Mouse (Mus musculus) CH12.LX (cell line): Measurements from ENCODE around the gene Aunip. TPM values are rescaled to one million over a fixed set of nuclear protein-coding genes. Genes with fewer than 3 reads are reported as not detected.

Experiments used
- DNase-seq: peaks from one replicate; pipeline ENCODE4 v3.0.0-alpha.2; 2013; ENCODE audit errors: extremely low read depth
- H3K27ac ChIP-seq: 2 replicates; pipeline ENCODE4 v1.5.1; 2012; ENCODE audit warnings: low read depth, mild to moderate bottlenecking, control low read depth, moderate library complexity; ENCODE audit not compliant: insufficient read depth
- H3K27me3 ChIP-seq: replicated peaks from 2 replicates; pipeline ENCODE3; 2012; ENCODE audit warnings: inconsistent platforms
- H3K36me3 ChIP-seq, 2 experiments: replicated peaks in 1 of 2; 2 replicates each; pipeline versions ENCODE3 to v1.6.1; 2012; ENCODE audit warnings: inconsistent platforms in 1 of 2, low read length in 1 of 2, mild to moderate bottlenecking in 1 of 2, mixed read lengths in 1 of 2, moderate library complexity in 1 of 2; ENCODE audit not compliant: control insufficient read depth in 1 of 2, insufficient read depth in 1 of 2
- H3K4me1 ChIP-seq, 2 experiments: 2 replicates each; pipeline ENCODE4 v1.6.1; 2012; ENCODE audit warnings: inconsistent platforms in 1 of 2, moderate library complexity in 1 of 2; ENCODE audit not compliant: insufficient read depth in 2 of 2, control insufficient read depth in 1 of 2
- H3K4me2 ChIP-seq: 2 replicates; pipeline ENCODE4 v1.6.1; 2012; ENCODE audit warnings: low read depth, mild to moderate bottlenecking, control low read depth; ENCODE audit not compliant: poor library complexity, insufficient read depth, severe bottlenecking
- H3K4me3 ChIP-seq, 3 experiments: fragments of 150-350 bp in 1 of 3; sonication (generic) in 1 of 3; replicated peaks in 1 of 3; 2 replicates each; pipeline versions ENCODE3 to v1.5.1; 2011 to 2012; ENCODE audit warnings: low read depth in 2 of 3, low read length in 2 of 3, mild to moderate bottlenecking in 2 of 3, moderate library complexity in 2 of 3, control low read depth in 1 of 3, improper control_type of control experiment in 1 of 3, inconsistent platforms in 1 of 3, mixed read lengths in 1 of 3; ENCODE audit not compliant: poor library complexity in 1 of 3
- H3K79me2 ChIP-seq: replicated peaks from 2 replicates; pipeline ENCODE4 v1.6.1; 2012; ENCODE audit warnings: mild to moderate bottlenecking, moderate library complexity; ENCODE audit not compliant: control insufficient read depth, poor library complexity, insufficient read depth, severe bottlenecking; ENCODE audit errors: extremely low read depth
- H3K9ac ChIP-seq: 2 replicates; pipeline ENCODE4 v1.6.1; 2012; ENCODE audit warnings: low read depth, mild to moderate bottlenecking, control low read depth, moderate library complexity; ENCODE audit not compliant: insufficient read depth
- H3K9me3 ChIP-seq: replicated peaks from 2 replicates; pipeline ENCODE3; 2012; ENCODE audit warnings: low read length, inconsistent platforms, mixed read lengths
- BHLHE40 ChIP-seq: IDR thresholded peaks from 2 replicates; pipeline ENCODE4 v1.6.1; 2011; ENCODE audit warnings: mild to moderate bottlenecking, low read depth, low read length, improper control_type of control experiment
- CHD2 ChIP-seq: IDR thresholded peaks from 2 replicates; pipeline ENCODE4 v1.6.1; 2011; ENCODE audit warnings: low read length, improper control_type of control experiment
- E2F4 ChIP-seq: IDR thresholded peaks from 2 replicates; pipeline ENCODE4 v1.6.1; 2011; ENCODE audit warnings: low read depth, low read length, improper control_type of control experiment; ENCODE audit not compliant: insufficient replicate concordance
- ELF1 ChIP-seq: IDR thresholded peaks from 2 replicates; pipeline ENCODE4 v1.6.1; 2014; ENCODE audit warnings: low read depth, mild to moderate bottlenecking, inconsistent platforms, low read length, improper control_type of control experiment
- GABPA ChIP-seq: IDR thresholded peaks from 2 replicates; pipeline ENCODE4 v1.6.1; 2012; ENCODE audit warnings: low read depth, low read length, improper control_type of control experiment, inconsistent platforms; ENCODE audit not compliant: insufficient replicate concordance
- IRF4 ChIP-seq: IDR thresholded peaks from 2 replicates; pipeline ENCODE4 v1.6.1; 2014; ENCODE audit warnings: low read depth, mild to moderate bottlenecking, inconsistent platforms, low read length, improper control_type of control experiment
- MAFK ChIP-seq: IDR thresholded peaks from 2 replicates; pipeline ENCODE4 v1.6.1; 2011; ENCODE audit warnings: low read length, improper control_type of control experiment; ENCODE audit not compliant: insufficient replicate concordance
- MAZ ChIP-seq: IDR thresholded peaks from 2 replicates; pipeline ENCODE4 v1.6.1; 2012; ENCODE audit warnings: low read depth, mild to moderate bottlenecking, inconsistent platforms, low read length, improper control_type of control experiment, moderate library complexity
- MEF2A ChIP-seq: IDR thresholded peaks from 2 replicates; pipeline ENCODE4 v1.6.1; 2014; ENCODE audit warnings: low read depth, mild to moderate bottlenecking, inconsistent platforms, low read length, improper control_type of control experiment, borderline replicate concordance
- NELFE ChIP-seq: IDR thresholded peaks from 2 replicates; pipeline ENCODE4 v1.6.1; 2011; ENCODE audit warnings: low read depth, low read length, improper control_type of control experiment
- PAX5 ChIP-seq: IDR thresholded peaks from 2 replicates; pipeline ENCODE4 v1.6.1; 2012; ENCODE audit warnings: low read length, inconsistent platforms, mixed read lengths
- RAD21 ChIP-seq: IDR thresholded peaks from 2 replicates; pipeline ENCODE4 v1.6.1; 2011; ENCODE audit warnings: low read depth, mild to moderate bottlenecking, low read length, improper control_type of control experiment, moderate library complexity
- SMC3 ChIP-seq: IDR thresholded peaks from 2 replicates; pipeline ENCODE4 v1.6.1; 2011; ENCODE audit warnings: low read depth, low read length, improper control_type of control experiment
- TBP ChIP-seq: conservative IDR thresholded peaks from 2 replicates; pipeline ENCODE4 v1.6.1; 2011; ENCODE audit warnings: low read depth, low read length, improper control_type of control experiment
- UBTF ChIP-seq: IDR thresholded peaks from 2 replicates; pipeline ENCODE4 v1.6.1; 2012; ENCODE audit warnings: low read depth, mild to moderate bottlenecking, inconsistent platforms, low read length, improper control_type of control experiment, moderate library complexity
- USF2 ChIP-seq: conservative IDR thresholded peaks from 2 replicates; pipeline ENCODE4 v1.6.1; 2011; ENCODE audit warnings: low read depth, low read length, improper control_type of control experiment
- ZC3H11A ChIP-seq: IDR thresholded peaks from 2 replicates; pipeline ENCODE4 v1.6.1; 2012; ENCODE audit warnings: low read depth, mild to moderate bottlenecking, inconsistent platforms, low read length, improper control_type of control experiment
- dilution Hi-C: fragments of 300-500 bp; cut with MboI; formaldehyde crosslinking; loops from 2 replicates; pipeline ENCODE4 v1.14.3; 2020; ENCODE audit warnings: low sequenced_read_pairs; ENCODE audit not compliant: extremely low pct_unique_long_range_greater_than_20kb, extremely low pct_ligation_motif_present
- in situ Hi-C: fragments of 300-500 bp; cut with MboI; formaldehyde crosslinking; loops from 3 replicates; pipeline ENCODE4 v1.14.3; 2019; ENCODE audit warnings: low sequenced_read_pairs, low pct_ligation_motif_present, low pct_unique_long_range_greater_than_20kb, mixed read lengths
- polyA plus RNA-seq: library from polyadenylated mRNA; unstranded; fragments of >175 nt; gene quantifications from 2 replicates; pipeline ENCODE4 v1.2.1, GENCODE M21; 2012; ENCODE audit warnings: low read depth; ENCODE audit not compliant: insufficient read length
- total RNA-seq, 2 experiments: library from RNA; depleted of rRNA; stranded (reverse); fragments of 300-350 nt in 1 of 2; fragments of >200 nt in 1 of 2; gene quantifications; 2 replicates each; pipeline ENCODE4 v1.2.3; 2012 to 2014

Gene Aunip
- total and polyA plus RNA-seq, 3 experiments = 11.5 to 14.9 (median 11.7) TPM

GRCm38 (mm10) chr4:134494780-134495545 is 15.8 kb upstream of the Aunip start:
- Histone ChIP-seq H3K4me1 (peaks cover 4 to 7% of the 10 kb centered on the region in 2 experiments), H3K9ac (no peak overlapping the region), H3K27ac (no peak overlapping the region), H3K4me3 (no peak overlapping the region), H3K27me3 (peaks cover 52% of the 10 kb centered on the region), H3K36me3 (no peaks in the 10 kb centered on the region), H3K79me2 (no peaks in the 10 kb centered on the region), H3K9me3 (peaks cover 6% of the 10 kb centered on the region), H3K4me2 (no peak overlapping the region)
- no peak for DNase-seq
- dilution Hi-C loops = no loop called here
- in situ Hi-C loops = loop anchor here (25.0 kb wide), 1 partner anchor 233 kb away; the partner anchor contains the start of gene Grrp1
- TF ChIP-seq PAX5 (no peak), MEF2A (no peak), SMC3 (no peak), ZC3H11A (no peak)

- Histone ChIP-seq H3K9me3 (peaks cover 6% of the 10 kb centered on the region), H3K27me3 (peaks cover 52% of the 10 kb centered on the region), H3K36me3 (no peaks in the 10 kb centered on the region), H3K79me2 (no peaks in the 10 kb centered on the region), H3K4me3 (no peak overlapping the region), H3K4me1 (peaks cover 4 to 7% of the 10 kb centered on the region in 2 experiments), H3K9ac (no peak overlapping the region), H3K4me2 (no peak overlapping the region), H3K27ac (no peak overlapping the region)
- no peak for TF ChIP-seq CHD2
- no peak for TF ChIP-seq UBTF
- TF ChIP-seq TBP = no peak
- TF ChIP-seq BHLHE40 = no peak
- no peak for TF ChIP-seq GABPA
- no peak for TF ChIP-seq IRF4
- no peak for TF ChIP-seq MAZ
- TF ChIP-seq E2F4 = no peak
- no peak for TF ChIP-seq NELFE
- TF ChIP-seq USF2 = no peak
- TF ChIP-seq RAD21 = no peak
- TF ChIP-seq MAFK = no peak
- no peak for TF ChIP-seq ELF1
- in situ Hi-C loops (loop anchor here (25.0 kb wide), 1 partner anchor 233 kb away; the partner anchor contains the start of gene Grrp1), dilution Hi-C loops (no loop called here)
- no peak for DNase-seq
Observed at GRCm38 (mm10) chr4:134495546-134495923, 15.3 kb upstream of the Aunip start.
